Mouse (Mus musculus) monocyte, adult 2 months (primary cell): ENCODE results near the gene Lgi2.

Source experiments
- DNase-seq, 2 experiments: peaks; one replicate each; pipeline ENCODE4 v3.0.0; 2022; ENCODE audit warnings: low spot score in 2 of 2, low read depth in 1 of 2

The Lgi2 gene

GRCm38 (mm10) chr5:52565813-52566531 lies at the start of gene Lgi2:
TSS of gene Lgi2 (minus strand) at chr5:52566462.
- no peak for DNase-seq

- no peak for DNase-seq
Observed at GRCm38 (mm10) chr5:52615421-52615820, 49.2 kb upstream of the Lgi2 start.

- DNase-seq: no peak
Observed at GRCm38 (mm10) chr5:52614686-52615085, 48.4 kb upstream of the Lgi2 start.

- DNase-seq: no peak
Observed at GRCm38 (mm10) chr5:52612776-52613175, 46.5 kb upstream of the Lgi2 start.

GRCm38 (mm10) chr5:52611315-52611895 lies 45.1 kb upstream of the Lgi2 start:
- DNase-seq: no peak

- no peak for DNase-seq
Observed at GRCm38 (mm10) chr5:52610306-52610705, 44.0 kb upstream of the Lgi2 start.

- no peak for DNase-seq
Observed at GRCm38 (mm10) chr5:52609672-52610071, 43.4 kb upstream of the Lgi2 start.

GRCm38 (mm10) chr5:52604582-52605041 lies 38.4 kb upstream of the Lgi2 start:
- DNase-seq: no peak

GRCm38 (mm10) chr5:52590612-52591011 lies 24.4 kb upstream of the Lgi2 start:
- DNase-seq: no peak

- DNase-seq: no peak
Observed at GRCm38 (mm10) chr5:52588650-52589049, 22.4 kb upstream of the Lgi2 start.

GRCm38 (mm10) chr5:52587291-52587733 lies 21.1 kb upstream of the Lgi2 start:
- no peak for DNase-seq

- DNase-seq: no peak
Observed at GRCm38 (mm10) chr5:52572572-52572971, 6.3 kb upstream of the Lgi2 start.

GRCm38 (mm10) chr5:52570746-52571145 lies 4.5 kb upstream of the Lgi2 start:
- DNase-seq: no peak

GRCm38 (mm10) chr5:52565214-52565812 lies 949 bp downstream of the Lgi2 start:
- DNase-seq: no peak

GRCm38 (mm10) chr5:52564351-52564750 lies 1.9 kb downstream of the Lgi2 start:
- no peak for DNase-seq

- DNase-seq: no peak
Observed at GRCm38 (mm10) chr5:52560240-52560639, 6.0 kb downstream of the Lgi2 start.

- no peak for DNase-seq
Observed at GRCm38 (mm10) chr5:52555526-52555925, 10.7 kb downstream of the Lgi2 start.

- no peak for DNase-seq
Observed at GRCm38 (mm10) chr5:52551318-52551632, 15.0 kb downstream of the Lgi2 start.

GRCm38 (mm10) chr5:52550613-52551317 lies 15.5 kb downstream of the Lgi2 start:
- no peak for DNase-seq

GRCm38 (mm10) chr5:52546950-52547349 lies 19.3 kb downstream of the Lgi2 start:
- DNase-seq: no peak

- DNase-seq: no peak
Observed at GRCm38 (mm10) chr5:52543770-52544169, 22.5 kb downstream of the Lgi2 start.

- DNase-seq: no peak
Observed at GRCm38 (mm10) chr5:52540186-52540585, 26.1 kb downstream of the Lgi2 start.
